Mouse (Mus musculus) B cell, adult 2 months (primary cell): ENCODE measurements around the gene Olfr157.

Experiments
- DNase-seq, 2 experiments: peaks; one replicate each; pipeline ENCODE4 v3.0.0; 2022

The Olfr157 gene

DNA sequence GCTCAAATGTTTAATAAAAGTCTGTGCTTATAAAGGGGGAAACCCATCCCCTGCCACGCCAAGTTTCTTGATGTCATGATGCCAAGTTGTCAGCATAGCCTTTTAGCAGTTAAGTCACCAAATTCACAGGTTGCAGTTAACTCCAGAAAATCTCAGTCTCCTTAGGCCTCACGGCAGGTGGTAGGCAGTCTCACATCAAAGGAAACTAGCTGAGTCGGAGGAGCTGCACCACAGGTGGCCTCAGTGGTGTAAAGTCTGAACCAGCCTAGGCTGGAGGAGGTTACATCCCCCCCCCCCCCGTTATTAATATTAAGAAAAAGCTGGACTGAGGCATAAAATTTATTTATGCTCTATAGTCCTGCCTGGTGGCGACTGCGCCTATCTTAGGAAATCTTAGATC is 44.7 kb downstream of the Olfr157 start:
- DNase-seq, result no peak
